ENCODE assay signal across 16 mouse cellular contexts in the genomic region with DNA sequence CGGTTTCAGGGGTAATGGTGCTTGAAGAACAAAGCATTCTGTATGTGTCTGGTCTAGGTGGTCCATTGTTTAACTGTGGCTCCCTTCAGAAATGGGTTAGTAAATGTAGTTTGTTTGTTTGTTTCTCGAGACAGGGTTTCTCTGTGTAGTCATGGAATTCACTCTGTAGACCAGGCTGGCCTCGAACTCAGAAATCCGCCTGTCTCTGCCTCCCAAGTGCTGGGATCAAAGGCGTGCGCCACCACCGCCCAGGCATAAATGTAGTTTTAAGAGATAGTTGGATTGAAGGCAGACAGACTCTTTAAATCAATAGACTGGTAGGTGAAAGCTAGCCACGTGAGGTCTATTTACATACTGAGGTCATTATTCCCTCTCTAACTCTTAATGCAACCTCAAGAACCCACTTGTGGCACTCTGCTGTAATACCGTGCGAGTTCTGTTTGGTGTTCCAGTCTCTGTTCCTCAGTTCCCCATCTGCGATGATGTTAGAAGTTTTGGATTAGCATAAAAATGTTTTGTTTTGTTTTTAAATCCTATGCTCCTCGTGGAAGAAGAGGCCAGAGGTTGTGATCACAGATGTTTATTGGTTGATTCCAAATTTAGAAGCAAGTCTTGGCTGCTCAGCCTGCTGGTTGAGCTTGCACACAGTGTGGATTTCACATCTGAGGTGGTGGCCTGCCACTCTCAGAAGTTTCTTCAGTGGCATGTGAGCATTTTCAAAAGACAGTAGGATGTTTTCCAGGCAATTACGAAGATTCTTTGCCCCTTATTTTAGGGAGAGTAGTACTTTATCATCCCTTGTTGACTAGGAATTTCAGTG. TPM values are rescaled to one million over a fixed set of nuclear protein-coding genes. Genes with fewer than 3 reads are reported as not detected.
A peak's percentile ranks its signal among the peaks of the same experiment; 100 is the strongest.
DNase-seq lines count a peak whose midpoint lies in the region; ATAC-seq and TF ChIP-seq lines count a peak whose summit lies in the region.
"Had no signal": no experiment of that assay in that cellular context is flagged by ENCODE, and none has a peak within 500 bp of the region (broad histone marks: within the 10 kb centered on the region; RNA-seq: fewer than 3 reads in every experiment).

No protein-coding gene starts in this region.

- DNase-seq in heart, adult 18-20 months: no peak
- DNase-seq in liver, embryonic 14.5 days (ENCODE audit: low read depth in 3 of 3, low spot score in 3 of 3): no peak
- DNase-seq in lung, postnatal 4 days: peak; percentile 23 to 35
- DNase-seq in yolk sac, embryonic 10.5 days (ENCODE audit: low spot score): no peak
- DNase-seq in cerebellum, postnatal 14 days: no peak
- DNase-seq: adrenal gland, adult 8-10 months; B cell, adult 2 months; cerebellum, postnatal 25 days; gastrocnemius, postnatal 36 days; heart, postnatal 4 days; left cerebral cortex, postnatal 4 days had no signal

- H3K4me2 ChIP-seq in heart, embryonic 13.5 days: no peak overlapping the region
- H3K4me2 ChIP-seq in liver, embryonic 14.5 days (ENCODE audit: low read depth): no peak overlapping the region
- H3K4me2 ChIP-seq in liver, embryonic 12.5 days: no peak overlapping the region

- ATAC-seq in heart, embryonic 13.5 days (ENCODE audit: extremely low read depth, insufficient number of reproducible peaks, low FRiP score, low TSS enrichment): no peak
- ATAC-seq in liver, embryonic 14.5 days (ENCODE audit: insufficient read depth): peak; percentile 14; the same call in 1 of the 2 replicates
- no peak for ATAC-seq in liver, embryonic 12.5 days
- ATAC-seq: intestine, embryonic 16.5 days had no signal

- H3K9ac ChIP-seq in heart, embryonic 13.5 days: no peak overlapping the region
- H3K9ac ChIP-seq in liver, embryonic 14.5 days (replicated peaks): no peak overlapping the region
- no peak overlapping the region for H3K9ac ChIP-seq in liver, embryonic 12.5 days

- WGBS in heart, embryonic 13.5 days: 71% methylated on average over 13 of the region's 13 CpGs
- 59% methylated on average over 13 of the region's 13 CpGs for WGBS in liver, embryonic 14.5 days (ENCODE audit: insufficient replicate concordance)
- 64% methylated on average over 13 of the region's 13 CpGs for WGBS in liver, embryonic 12.5 days (ENCODE audit: insufficient replicate concordance)

- H3K27me3 ChIP-seq in heart, embryonic 13.5 days (replicated peaks): no peaks in the 10 kb centered on the region
- H3K27me3 ChIP-seq in liver, embryonic 14.5 days (ENCODE audit: control insufficient read depth, insufficient read depth, low read length): peaks cover 10% of the 10 kb centered on the region
- peaks cover 12% of the 10 kb centered on the region for H3K27me3 ChIP-seq in liver, embryonic 12.5 days (replicated peaks)

- H3K4me1 ChIP-seq in heart, embryonic 13.5 days: peaks cover 93% of the 10 kb centered on the region
- H3K4me1 ChIP-seq in liver, embryonic 14.5 days (replicated peaks; ENCODE audit: control insufficient read depth in 2 of 2, insufficient read depth in 2 of 2, low read length in 1 of 2): peaks cover 2 to 44% of the 10 kb centered on the region in 2 experiments; a peak in 2 of 4 replicates
- peaks cover 73% of the 10 kb centered on the region for H3K4me1 ChIP-seq in liver, embryonic 12.5 days
- peaks cover 24% of the 10 kb centered on the region for H3K4me1 ChIP-seq in cortical plate, adult 2 months (ENCODE audit: control insufficient read depth, insufficient read depth, low read length)

- H3K4me3 ChIP-seq in heart, embryonic 13.5 days: no peak overlapping the region
- no peak overlapping the region for H3K4me3 ChIP-seq in liver, embryonic 14.5 days (ENCODE audit: insufficient read depth in 1 of 2, low read depth in 2 of 2, low read length in 2 of 2)
- no peak overlapping the region for H3K4me3 ChIP-seq in liver, embryonic 12.5 days
- no peak overlapping the region for H3K4me3 ChIP-seq in cortical plate, adult 2 months (ENCODE audit: insufficient read depth, low read length)

- no peak for TF ChIP-seq EP300 in liver, embryonic 14.5 days (IDR thresholded peaks at IDR 0.05; ENCODE audit: low read depth)

- H3K9me3 ChIP-seq in heart, embryonic 13.5 days: no peaks in the 10 kb centered on the region
- no peaks in the 10 kb centered on the region for H3K9me3 ChIP-seq in liver, embryonic 14.5 days (ENCODE audit: control insufficient read depth, low read length)
- H3K9me3 ChIP-seq in liver, embryonic 12.5 days (replicated peaks): no peaks in the 10 kb centered on the region

- H3K36me3 ChIP-seq in heart, embryonic 13.5 days: no peaks in the 10 kb centered on the region; the same call in 1 of the 2 replicates
- no peaks in the 10 kb centered on the region for H3K36me3 ChIP-seq in liver, embryonic 14.5 days (replicated peaks; ENCODE audit: control insufficient read depth, insufficient read depth, low read depth)
- no peaks in the 10 kb centered on the region for H3K36me3 ChIP-seq in liver, embryonic 12.5 days

- no peak for TF ChIP-seq CTCF in liver, embryonic 14.5 days (IDR thresholded peaks at IDR 0.05; ENCODE audit: low read depth)
- TF ChIP-seq CTCF in cortical plate, adult 2 months (IDR thresholded peaks at IDR 0.05; ENCODE audit: extremely low read depth, insufficient read depth, low read length): no peak

- peak overlapping the region; percentile 17 for H3K27ac ChIP-seq in heart, embryonic 13.5 days (replicated peaks)
- H3K27ac ChIP-seq in liver, embryonic 14.5 days: no peak overlapping the region
- H3K27ac ChIP-seq in liver, embryonic 12.5 days: no peak overlapping the region; the same call in 1 of the 2 replicates
- peak overlapping the region; percentile 79; the same call in 1 of the 2 replicates for H3K27ac ChIP-seq in cortical plate, adult 2 months (ENCODE audit: insufficient read depth, low read length)
- H3K27ac ChIP-seq: macrophage had no signal

- TF ChIP-seq POLR2A in cortical plate, adult 2 months (IDR thresholded peaks at IDR 0.05; ENCODE audit: extremely low read depth, insufficient read depth, low read length): no peak

RNA-seq across cellular contexts. Expression of gene Sort1, which starts 5.6 kb away (rescaled TPM):
- 8.9 and 11.9 TPM in 2 replicates for polyA plus RNA-seq in heart, embryonic 13.5 days (2015; fragmentation: Nextera tagmentation; extraction: Ambion mirVana)
- 10 to 100 TPM; 18.1 to 25.7 TPM for total RNA-seq in heart, adult 18-20 months (2021)
- 3.5 and 3.9 TPM in 2 replicates for polyA plus RNA-seq in liver, embryonic 14.5 days (2012; rRNA removed)
- polyA plus RNA-seq in liver, embryonic 14.5 days (2014; fragmentation: Nextera tagmentation; extraction: Ambion mirVana): 3.0 and 3.5 TPM in 2 replicates
- polyA plus RNA-seq in liver, embryonic 12.5 days (2016; fragmentation: Nextera tagmentation; extraction: Ambion mirVana): 6.5 and 6.9 TPM in 2 replicates
- polyA plus RNA-seq in cortical plate, adult 2 months (2012; rRNA removed): 197 and 198 TPM in 2 replicates

RNA-seq across cellular contexts. Expression of gene Psma5, which starts 32.8 kb away (rescaled TPM):
- polyA plus RNA-seq in heart, embryonic 13.5 days (2015; fragmentation: Nextera tagmentation; extraction: Ambion mirVana): 213 and 243 TPM in 2 replicates
- 10 to 100 TPM; 55.0 to 59.5 TPM for total RNA-seq in heart, adult 18-20 months (2021)
- polyA plus RNA-seq in liver, embryonic 14.5 days (2012; rRNA removed): 70.6 and 93.8 TPM in 2 replicates
- 192 and 201 TPM in 2 replicates for polyA plus RNA-seq in liver, embryonic 14.5 days (2014; fragmentation: Nextera tagmentation; extraction: Ambion mirVana)
- polyA plus RNA-seq in liver, embryonic 12.5 days (2016; fragmentation: Nextera tagmentation; extraction: Ambion mirVana): 213 and 222 TPM in 2 replicates
- polyA plus RNA-seq in cortical plate, adult 2 months (2012; rRNA removed): 114 and 121 TPM in 2 replicates

Comparison
In these comparisons a context has a peak if more than half of its experiments do, and no peak if none do; other contexts are left out.
1. H3K27ac ChIP-seq: peak in heart, embryonic 13.5 days (single experiment) and cortical plate, adult 2 months (single experiment); none in liver, embryonic 14.5 days (single experiment) and liver, embryonic 12.5 days (single experiment).
2. DNase-seq: peak in lung, postnatal 4 days (2 of 2); none in heart, adult 18-20 months (0 of 2), liver, embryonic 14.5 days (0 of 3), yolk sac, embryonic 10.5 days (single experiment) and cerebellum, postnatal 14 days (0 of 2).
3. RNA of gene Sort1, which starts 5.6 kb away (polyA plus RNA-seq): 197 to 198 TPM in cortical plate, adult 2 months; 8.9 to 11.9 TPM in heart, embryonic 13.5 days, 6.5 to 6.9 TPM in liver, embryonic 12.5 days and 3.0 to 3.9 TPM in liver, embryonic 14.5 days; every median in the first group is over 10 times any median in the second.